Mouse (Mus musculus): ENCODE results near the gene Cct7. TPM values are rescaled to one million over a fixed set of nuclear protein-coding genes. Genes with fewer than 3 reads are reported as not detected.
"Not testable (repeated sequence)": the region's sequence is repeated elsewhere in the genome, so short reads cannot be mapped to it uniquely, and the experiment has no call there.

Cct7 gene
- polyA plus RNA-seq, 1 experiment from 2014 or later: 574 TPM

- H3K9ac ChIP-seq (replicated peaks): no peak overlapping the region
- peaks cover 33% of the 10 kb centered on the region for H3K36me3 ChIP-seq
- no peaks in the 10 kb centered on the region for H3K9me3 ChIP-seq
- whole genome bisulfite sequencing: 92% methylated on average over 1 of the region's 1 CpGs
- H3K27ac ChIP-seq (replicated peaks): no peak overlapping the region
- H3K4me1 ChIP-seq: 0 out of 2 replicates have a peak, but pooled peaks cover 9% of the 10 kb centered on the region
- no peak for ATAC-seq (ENCODE audit: low FRiP score, low read depth)
- H3K4me3 ChIP-seq: no peak overlapping the region
- no peaks in the 10 kb centered on the region for H3K27me3 ChIP-seq
- no peak overlapping the region for H3K4me2 ChIP-seq (replicated peaks)
These were observed 15.1 kb upstream of the Cct7 start for GRCm38 (mm10) chr6:85436204-85436603.

- 0 out of 2 replicates have a peak, but pooled peaks cover 6% of the 10 kb centered on the region for H3K4me1 ChIP-seq
- no peak overlapping the region for H3K4me2 ChIP-seq (replicated peaks)
- no peak overlapping the region for H3K9ac ChIP-seq (replicated peaks)
- 91% methylated on average over 5 of the region's 6 CpGs for WGBS
- peaks cover 38% of the 10 kb centered on the region for H3K36me3 ChIP-seq
- H3K9me3 ChIP-seq: no peaks in the 10 kb centered on the region
- no peak overlapping the region for H3K4me3 ChIP-seq
- H3K27ac ChIP-seq (replicated peaks): no peak overlapping the region
- no peaks in the 10 kb centered on the region for H3K27me3 ChIP-seq
- no peak for ATAC-seq (ENCODE audit: low FRiP score, low read depth)
These were observed 14.7 kb upstream of the Cct7 start for GRCm38 (mm10) chr6:85436631-85437030.

- no peak overlapping the region for H3K9ac ChIP-seq (replicated peaks)
- H3K27ac ChIP-seq (replicated peaks): no peak overlapping the region
- no peak overlapping the region for H3K4me2 ChIP-seq (replicated peaks)
- H3K4me1 ChIP-seq: no peaks in the 10 kb centered on the region
- H3K27me3 ChIP-seq: no peaks in the 10 kb centered on the region
- ATAC-seq (ENCODE audit: low FRiP score, low read depth): no peak
- H3K4me3 ChIP-seq: no peak overlapping the region
- 93% methylated on average over 4 of the region's 4 CpGs for whole genome bisulfite sequencing
- H3K9me3 ChIP-seq: no peaks in the 10 kb centered on the region
- peaks cover 68% of the 10 kb centered on the region for H3K36me3 ChIP-seq
These were observed 10.2 kb upstream of the Cct7 start for GRCm38 (mm10) chr6:85441142-85441541.

GRCm38 (mm10) chr6:85443488-85444233, 7.7 kb upstream of the Cct7 start:
- Histone ChIP-seq H3K4me2 (replicated peaks) (no peak overlapping the region), H3K27ac (replicated peaks) (no peak overlapping the region), H3K27me3 (no peaks in the 10 kb centered on the region), H3K9ac (replicated peaks) (no peak overlapping the region), H3K4me1 (no peaks in the 10 kb centered on the region), H3K4me3 (no peak overlapping the region), H3K9me3 (no peaks in the 10 kb centered on the region), H3K36me3 (peaks cover 66% of the 10 kb centered on the region)
- WGBS: 88% methylated on average over 3 of the region's 3 CpGs
- ATAC-seq (ENCODE audit: low FRiP score, low read depth): no peak

- H3K36me3 ChIP-seq: peaks cover 59% of the 10 kb centered on the region
- H3K27ac ChIP-seq (replicated peaks): no peak overlapping the region
- H3K4me2 ChIP-seq (replicated peaks): no peak overlapping the region
- no peaks in the 10 kb centered on the region for H3K9me3 ChIP-seq
- H3K4me1 ChIP-seq: no peaks in the 10 kb centered on the region
- H3K9ac ChIP-seq (replicated peaks): no peak overlapping the region
- H3K4me3 ChIP-seq: no peak overlapping the region
- 94% methylated on average over 8 of the region's 8 CpGs for WGBS
- ATAC-seq (ENCODE audit: low FRiP score, low read depth): no peak
- H3K27me3 ChIP-seq: no peaks in the 10 kb centered on the region
These were observed 6.9 kb upstream of the Cct7 start for GRCm38 (mm10) chr6:85444266-85444965.

GRCm38 (mm10) chr6:85445286-85445685, 6.0 kb upstream of the Cct7 start:
- no peak overlapping the region for H3K4me3 ChIP-seq
- no peak overlapping the region for H3K9ac ChIP-seq (replicated peaks)
- no peaks in the 10 kb centered on the region for H3K27me3 ChIP-seq
- no peak for ATAC-seq (ENCODE audit: low FRiP score, low read depth)
- WGBS: 78% methylated on average over 5 of the region's 5 CpGs
- H3K4me2 ChIP-seq (replicated peaks): no peak overlapping the region
- no peak overlapping the region for H3K27ac ChIP-seq (replicated peaks)
- H3K36me3 ChIP-seq: peaks cover 50% of the 10 kb centered on the region
- H3K4me1 ChIP-seq: 0 out of 2 replicates have a peak, but pooled peaks cover 1% of the 10 kb centered on the region
- H3K9me3 ChIP-seq: no peaks in the 10 kb centered on the region

- Histone ChIP-seq H3K4me1 (peaks cover 6% of the 10 kb centered on the region; the same call in 1 of the 2 replicates), H3K36me3 (peaks cover 30% of the 10 kb centered on the region), H3K4me3 (no peak overlapping the region), H3K27me3 (no peaks in the 10 kb centered on the region), H3K4me2 (replicated peaks) (no peak overlapping the region), H3K27ac (replicated peaks) (no peak overlapping the region), H3K9ac (replicated peaks) (no peak overlapping the region), H3K9me3 (no peaks in the 10 kb centered on the region)
- ATAC-seq (ENCODE audit: low FRiP score, low read depth): no peak
- 89% methylated on average over 6 of the region's 6 CpGs for WGBS
These were observed 4.0 kb upstream of the Cct7 start for GRCm38 (mm10) chr6:85447351-85447750.

- Histone ChIP-seq H3K4me2 (replicated peaks) (peak overlapping the region; percentile 95), H3K4me3 (peak overlapping the region; percentile 73), H3K4me1 (peaks cover 29% of the 10 kb centered on the region), H3K36me3 (peaks cover 16% of the 10 kb centered on the region), H3K9ac (replicated peaks) (0 out of 2 replicates have a peak overlapping the region, but pooled peaks have one; percentile 72)
- WGBS: 79% methylated on average over 1 of the region's 1 CpGs
- not testable (repeated sequence) for H3K9me3 ChIP-seq; H3K27me3 ChIP-seq; H3K27ac ChIP-seq (replicated peaks); ATAC-seq (ENCODE audit: low FRiP score, low read depth)
These were observed 1.2 kb upstream of the Cct7 start for GRCm38 (mm10) chr6:85450140-85450539.

- peak within 1 kb of the TSS; percentile 86 for H3K27ac ChIP-seq (replicated peaks)
- WGBS: under 1% methylated on average over 52 of the region's 54 CpGs
- ATAC-seq (ENCODE audit: low FRiP score, low read depth): peak; percentile 89
- no peaks in the 10 kb centered on the region for H3K27me3 ChIP-seq
- H3K4me2 ChIP-seq (replicated peaks): peak within 1 kb of the TSS; percentile 95
- peak within 1 kb of the TSS; percentile 89 for H3K9ac ChIP-seq (replicated peaks)
- H3K4me1 ChIP-seq: peaks cover 42% of the 10 kb centered on the region
- peak within 1 kb of the TSS; percentile 73 for H3K4me3 ChIP-seq
- no peaks in the 10 kb centered on the region for H3K9me3 ChIP-seq
- no peaks in the 10 kb centered on the region for H3K36me3 ChIP-seq
These were observed 523 bp downstream of the Cct7 start, which contains the start of gene Pradc1 for GRCm38 (mm10) chr6:85451664-85452410. Pradc1 (minus strand) TSS chr6:85451970.

GRCm38 (mm10) chr6:85452411-85452665, 1.0 kb downstream of the Cct7 start:
- H3K9me3 ChIP-seq: no peaks in the 10 kb centered on the region
- peak overlapping the region; percentile 86 for H3K27ac ChIP-seq (replicated peaks)
- H3K36me3 ChIP-seq: no peaks in the 10 kb centered on the region
- H3K4me3 ChIP-seq: peak overlapping the region; percentile 73
- no peaks in the 10 kb centered on the region for H3K27me3 ChIP-seq
- H3K9ac ChIP-seq (replicated peaks): peak overlapping the region; percentile 89
- peak overlapping the region; percentile 95 for H3K4me2 ChIP-seq (replicated peaks)
- ATAC-seq (ENCODE audit: low FRiP score, low read depth): no peak
- 0% methylated on average over 15 of the region's 15 CpGs for WGBS
- H3K4me1 ChIP-seq: peaks cover 42% of the 10 kb centered on the region

GRCm38 (mm10) chr6:85452816-85453215, 1.5 kb downstream of the Cct7 start:
- H3K27me3 ChIP-seq: no peaks in the 10 kb centered on the region
- no peaks in the 10 kb centered on the region for H3K36me3 ChIP-seq
- no peaks in the 10 kb centered on the region for H3K9me3 ChIP-seq
- peak overlapping the region; percentile 73 for H3K4me3 ChIP-seq
- peaks cover 42% of the 10 kb centered on the region for H3K4me1 ChIP-seq
- 0 out of 2 replicates have a peak overlapping the region, but pooled peaks have one; percentile 86 for H3K27ac ChIP-seq (replicated peaks)
- H3K4me2 ChIP-seq (replicated peaks): peak overlapping the region; percentile 95
- H3K9ac ChIP-seq (replicated peaks): peak overlapping the region; percentile 89
- no peak for ATAC-seq (ENCODE audit: low FRiP score, low read depth)
- WGBS: 15% methylated on average over 7 of the region's 7 CpGs

- WGBS: 91% methylated on average over 2 of the region's 2 CpGs
- H3K27me3 ChIP-seq: no peaks in the 10 kb centered on the region
- H3K9me3 ChIP-seq: no peaks in the 10 kb centered on the region
- H3K4me1 ChIP-seq: peaks cover 15% of the 10 kb centered on the region
- H3K4me2 ChIP-seq (replicated peaks): no peak overlapping the region
- peaks cover 56% of the 10 kb centered on the region for H3K36me3 ChIP-seq
- no peak for ATAC-seq (ENCODE audit: low FRiP score, low read depth)
- H3K27ac ChIP-seq (replicated peaks): no peak overlapping the region
- H3K4me3 ChIP-seq: no peak overlapping the region
- no peak overlapping the region for H3K9ac ChIP-seq (replicated peaks)
These were observed 8.3 kb downstream of the Cct7 start for GRCm38 (mm10) chr6:85459621-85460020.
